Mouse (Mus musculus): ENCODE results near the gene Shc1. TPM values are rescaled to one million over a fixed set of nuclear protein-coding genes. Genes with fewer than 3 reads are reported as not detected.
A peak's percentile ranks its signal among the peaks of the same experiment; 100 is the strongest.

The Shc1 gene
- total and polyA plus RNA-seq, 3 experiments: 40.9 to 124 (median 118) TPM

- peaks cover 92% of the 10 kb centered on the region for H3K4me1 ChIP-seq (ENCODE audit: insufficient read depth, low read depth, low read length)
- H3K4me3 ChIP-seq (ENCODE audit: low read depth, low read length): no peak overlapping the region
- H3K36me3 ChIP-seq (replicated peaks): peaks cover 70% of the 10 kb centered on the region
- ATAC-seq (ENCODE audit: extremely low read depth, insufficient number of reproducible peaks, low FRiP score, poor library complexity, severe bottlenecking) (no peak), DNase-seq (ENCODE audit: low spot score) (peak; percentile 42)
- no peaks in the 10 kb centered on the region for H3K9me3 ChIP-seq (replicated peaks)
- H3K27me3 ChIP-seq (ENCODE audit: insufficient read depth, low read length): no peaks in the 10 kb centered on the region
- TF ChIP-seq GATA2 (IDR thresholded peaks at IDR 0.05; ENCODE audit: borderline replicate concordance, low read depth, low read length): no peak
- TF ChIP-seq TAL1 (conservative IDR thresholded peaks at IDR 0.05; ENCODE audit: low read depth, low read length): no peak
- TF ChIP-seq POLR2AphosphoS5 (IDR thresholded peaks at IDR 0.05; ENCODE audit: insufficient replicate concordance, low read depth, low read length): no peak
- TF ChIP-seq CTCF (IDR thresholded peaks at IDR 0.05; ENCODE audit: low read depth, low read length): no peak
- TF ChIP-seq GATA1 (IDR thresholded peaks at IDR 0.05; ENCODE audit: borderline replicate concordance, low read length): no peak
Observed at GRCm38 (mm10) chr3:89388901-89389740, 29.1 kb upstream of the Shc1 start.

GRCm38 (mm10) chr3:89390111-89390515 is 28.1 kb upstream of the Shc1 start:
- Histone ChIP-seq H3K9me3 (replicated peaks) (no peaks in the 10 kb centered on the region), H3K27me3 (ENCODE audit: insufficient read depth, low read length) (no peaks in the 10 kb centered on the region), H3K36me3 (replicated peaks) (peaks cover 60% of the 10 kb centered on the region), H3K4me3 (ENCODE audit: low read depth, low read length) (no peak overlapping the region; the same call in 1 of the 2 replicates), H3K4me1 (ENCODE audit: insufficient read depth, low read depth, low read length) (peaks cover 90% of the 10 kb centered on the region)
- DNase-seq (ENCODE audit: low spot score) (no peak), ATAC-seq (ENCODE audit: extremely low read depth, insufficient number of reproducible peaks, low FRiP score, poor library complexity, severe bottlenecking) (no peak)
- TF ChIP-seq GATA2 (IDR thresholded peaks at IDR 0.05; ENCODE audit: borderline replicate concordance, low read depth, low read length) (no peak), GATA1 (IDR thresholded peaks at IDR 0.05; ENCODE audit: borderline replicate concordance, low read length) (no peak), POLR2AphosphoS5 (IDR thresholded peaks at IDR 0.05; ENCODE audit: insufficient replicate concordance, low read depth, low read length) (no peak), CTCF (IDR thresholded peaks at IDR 0.05; ENCODE audit: low read depth, low read length) (no peak), TAL1 (conservative IDR thresholded peaks at IDR 0.05; ENCODE audit: low read depth, low read length) (no peak)

GRCm38 (mm10) chr3:89390699-89391662 is 27.3 kb upstream of the Shc1 start:
- Histone ChIP-seq H3K36me3 (replicated peaks) (peaks cover 51% of the 10 kb centered on the region), H3K4me1 (ENCODE audit: insufficient read depth, low read depth, low read length) (peaks cover 90% of the 10 kb centered on the region), H3K4me3 (ENCODE audit: low read depth, low read length) (peak overlapping the region; percentile 83), H3K27me3 (ENCODE audit: insufficient read depth, low read length) (no peaks in the 10 kb centered on the region), H3K9me3 (replicated peaks) (no peaks in the 10 kb centered on the region)
- TF ChIP-seq CTCF (IDR thresholded peaks at IDR 0.05; ENCODE audit: low read depth, low read length): no peak
- no peak for TF ChIP-seq GATA2 (IDR thresholded peaks at IDR 0.05; ENCODE audit: borderline replicate concordance, low read depth, low read length)
- TF ChIP-seq POLR2AphosphoS5 (IDR thresholded peaks at IDR 0.05; ENCODE audit: insufficient replicate concordance, low read depth, low read length): no peak
- ATAC-seq (ENCODE audit: extremely low read depth, insufficient number of reproducible peaks, low FRiP score, poor library complexity, severe bottlenecking) (no peak), DNase-seq (ENCODE audit: low spot score) (no peak)

- Histone ChIP-seq H3K4me3 (ENCODE audit: low read depth, low read length) (peak overlapping the region; percentile 83), H3K36me3 (replicated peaks) (peaks cover 42% of the 10 kb centered on the region), H3K4me1 (ENCODE audit: insufficient read depth, low read depth, low read length) (peaks cover 90% of the 10 kb centered on the region), H3K9me3 (replicated peaks) (no peaks in the 10 kb centered on the region), H3K27me3 (ENCODE audit: insufficient read depth, low read length) (no peaks in the 10 kb centered on the region)
- TF ChIP-seq CTCF (IDR thresholded peaks at IDR 0.05; ENCODE audit: low read depth, low read length): no peak
- TF ChIP-seq POLR2AphosphoS5 (IDR thresholded peaks at IDR 0.05; ENCODE audit: insufficient replicate concordance, low read depth, low read length): no peak
- no peak for TF ChIP-seq GATA2 (IDR thresholded peaks at IDR 0.05; ENCODE audit: borderline replicate concordance, low read depth, low read length)
- TF ChIP-seq TAL1 (conservative IDR thresholded peaks at IDR 0.05; ENCODE audit: low read depth, low read length): no peak
- no peak for TF ChIP-seq GATA1 (IDR thresholded peaks at IDR 0.05; ENCODE audit: borderline replicate concordance, low read length)
- DNase-seq (ENCODE audit: low spot score) (peak; percentile 37), ATAC-seq (ENCODE audit: extremely low read depth, insufficient number of reproducible peaks, low FRiP score, poor library complexity, severe bottlenecking) (no peak)
Observed at GRCm38 (mm10) chr3:89391663-89392511, 26.4 kb upstream of the Shc1 start.

GRCm38 (mm10) chr3:89392871-89393311 is 25.4 kb upstream of the Shc1 start:
- Histone ChIP-seq H3K36me3 (replicated peaks) (peaks cover 33% of the 10 kb centered on the region), H3K4me3 (ENCODE audit: low read depth, low read length) (peak overlapping the region; percentile 83), H3K27me3 (ENCODE audit: insufficient read depth, low read length) (no peaks in the 10 kb centered on the region), H3K9me3 (replicated peaks) (no peaks in the 10 kb centered on the region), H3K4me1 (ENCODE audit: insufficient read depth, low read depth, low read length) (peaks cover 82% of the 10 kb centered on the region)
- ATAC-seq (ENCODE audit: extremely low read depth, insufficient number of reproducible peaks, low FRiP score, poor library complexity, severe bottlenecking): no peak
- no peak for DNase-seq (ENCODE audit: low spot score)
- no peak for TF ChIP-seq CTCF (IDR thresholded peaks at IDR 0.05; ENCODE audit: low read depth, low read length)
- TF ChIP-seq GATA2 (IDR thresholded peaks at IDR 0.05; ENCODE audit: borderline replicate concordance, low read depth, low read length): no peak
- TF ChIP-seq GATA1 (IDR thresholded peaks at IDR 0.05; ENCODE audit: borderline replicate concordance, low read length): no peak
- no peak for TF ChIP-seq TAL1 (conservative IDR thresholded peaks at IDR 0.05; ENCODE audit: low read depth, low read length)
- no peak for TF ChIP-seq POLR2AphosphoS5 (IDR thresholded peaks at IDR 0.05; ENCODE audit: insufficient replicate concordance, low read depth, low read length)
